Mouse (Mus musculus): ENCODE data around the gene Hmga1.

Gene Hmga1

DNA sequence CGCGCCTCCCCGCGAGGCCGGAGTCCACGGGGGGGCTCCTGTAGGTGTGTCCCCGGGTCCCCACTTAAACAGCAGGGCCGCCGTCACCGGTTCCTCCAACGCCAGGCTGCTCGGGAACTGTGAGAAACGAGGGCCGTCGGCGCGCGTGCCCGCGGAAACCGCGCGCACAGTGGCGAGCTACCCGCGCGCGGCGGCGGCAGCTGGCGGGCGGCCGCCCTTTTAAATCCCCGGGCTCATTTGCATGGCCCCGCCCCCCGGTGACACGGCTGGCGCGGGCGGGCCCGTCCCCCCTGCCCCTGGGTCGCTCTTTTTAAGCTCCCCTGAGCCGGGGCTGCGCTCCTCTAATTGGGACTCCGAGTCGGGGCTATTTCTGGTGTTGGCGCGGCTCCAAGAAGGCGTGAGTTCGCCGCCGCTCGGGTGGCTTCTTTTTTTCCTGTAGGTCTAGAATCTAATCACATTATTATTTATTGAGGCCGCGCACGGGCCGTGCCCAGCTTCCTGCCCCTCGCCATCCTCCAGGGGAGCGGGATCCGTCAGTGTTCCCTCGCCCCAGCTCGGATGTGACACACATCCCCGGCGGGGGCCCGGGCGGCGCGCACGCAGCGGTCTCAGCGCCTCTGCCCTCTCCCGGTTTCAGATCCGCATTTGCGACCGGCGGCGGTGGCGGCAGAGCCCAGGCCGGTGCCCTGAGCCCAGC is at the start of gene Hmga1:
TSS of gene Hmga1 (plus strand) at position 183 of the 697 bp plus-strand sequence.
- DNase-seq, result peak; percentile 93 to 94

- no peak for DNase-seq
Observed at GRCm38 (mm10) chr17:27506871-27507590, 49.3 kb upstream of the Hmga1 start.

GRCm38 (mm10) chr17:27507591-27507945 is 48.7 kb upstream of the Hmga1 start:
- no peak for DNase-seq

GRCm38 (mm10) chr17:27508002-27508401 is 48.3 kb upstream of the Hmga1 start:
- DNase-seq, result no peak

DNA sequence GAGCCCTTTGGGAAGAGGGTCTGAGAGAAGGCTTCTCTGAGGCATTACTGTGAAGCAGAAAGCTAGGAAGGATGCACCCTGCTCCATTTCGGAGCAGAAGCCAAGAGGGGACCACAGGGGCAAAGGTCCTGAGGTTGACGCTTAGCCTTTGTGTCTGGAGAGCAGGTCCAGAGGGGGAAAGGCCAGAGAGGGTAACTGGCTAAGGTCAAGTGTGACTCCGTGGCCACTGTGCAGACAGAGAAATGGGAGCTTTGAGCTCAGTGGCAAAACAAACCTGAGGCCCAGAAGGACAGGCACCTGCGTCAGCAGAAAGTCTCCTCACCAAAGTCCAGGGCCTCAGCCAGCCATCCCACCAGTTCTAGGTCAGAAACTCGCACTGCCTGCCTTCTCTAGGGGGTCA is 47.8 kb upstream of the Hmga1 start:
- DNase-seq, result no peak

GRCm38 (mm10) chr17:27509056-27509455 is 47.2 kb upstream of the Hmga1 start:
- DNase-seq, result no peak

GRCm38 (mm10) chr17:27510258-27511124 is 45.8 kb upstream of the Hmga1 start:
- DNase-seq, result no peak

GRCm38 (mm10) chr17:27511125-27511735 is 45.1 kb upstream of the Hmga1 start:
- no peak for DNase-seq

GRCm38 (mm10) chr17:27511865-27512618 is 44.3 kb upstream of the Hmga1 start:
- DNase-seq, result no peak

- DNase-seq, result no peak
Observed at GRCm38 (mm10) chr17:27512619-27513161, 43.6 kb upstream of the Hmga1 start.

DNA sequence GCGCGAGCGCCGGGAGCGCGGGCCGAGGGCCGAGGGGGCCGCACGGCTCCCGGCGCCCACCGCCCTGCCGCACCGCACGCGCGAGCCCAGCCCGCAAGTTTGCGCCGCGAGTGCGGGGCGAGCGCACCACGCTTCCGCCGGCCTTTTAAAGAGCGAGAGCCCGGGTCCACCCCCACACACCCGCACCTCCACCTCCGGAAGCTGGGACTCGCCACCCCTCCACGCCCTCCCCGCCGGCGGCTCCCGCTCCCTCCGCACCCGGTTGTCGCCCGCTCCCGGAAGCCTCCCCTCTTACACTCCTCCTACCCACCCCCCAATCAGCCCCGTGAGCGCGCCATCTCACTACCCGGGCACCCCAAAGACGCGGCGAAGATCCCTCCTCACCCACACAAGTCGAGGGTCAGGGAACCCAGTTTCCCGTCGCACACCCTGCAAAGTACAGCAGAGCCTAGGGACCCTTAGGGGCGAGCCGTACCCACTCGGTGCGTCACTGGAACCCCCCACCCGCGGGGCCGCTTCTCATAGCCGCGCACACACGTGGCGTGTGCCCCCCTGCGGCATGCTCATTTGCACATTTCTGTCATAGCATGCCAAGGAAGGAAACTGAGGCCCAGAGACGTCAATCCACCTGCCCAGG is 42.9 kb upstream of the Hmga1 start:
- peak; percentile 24 to 48 for DNase-seq

GRCm38 (mm10) chr17:27513916-27514762 is 42.2 kb upstream of the Hmga1 start:
- DNase-seq, result peak; percentile 26 to 46

DNA sequence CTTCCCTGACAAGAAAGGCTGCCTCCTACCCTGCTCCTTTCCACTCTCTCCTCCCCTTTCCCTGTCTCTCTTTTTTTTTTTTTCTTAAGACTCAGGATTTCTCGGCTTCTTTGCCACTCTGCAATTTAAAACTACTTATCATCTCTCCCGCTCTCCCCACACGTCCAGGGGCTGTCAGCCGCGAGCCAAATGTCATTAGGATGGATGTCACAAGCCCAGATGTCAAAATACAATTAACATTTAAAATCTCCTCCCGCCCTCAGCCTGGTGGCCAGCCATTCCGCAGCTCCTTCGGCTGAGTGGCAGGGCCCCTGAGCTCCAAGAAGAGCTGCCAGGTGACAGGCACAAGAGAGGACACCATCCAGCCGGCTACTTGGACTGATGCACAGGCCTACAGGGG is 38.0 kb upstream of the Hmga1 start:
- DNase-seq, result no peak

DNA sequence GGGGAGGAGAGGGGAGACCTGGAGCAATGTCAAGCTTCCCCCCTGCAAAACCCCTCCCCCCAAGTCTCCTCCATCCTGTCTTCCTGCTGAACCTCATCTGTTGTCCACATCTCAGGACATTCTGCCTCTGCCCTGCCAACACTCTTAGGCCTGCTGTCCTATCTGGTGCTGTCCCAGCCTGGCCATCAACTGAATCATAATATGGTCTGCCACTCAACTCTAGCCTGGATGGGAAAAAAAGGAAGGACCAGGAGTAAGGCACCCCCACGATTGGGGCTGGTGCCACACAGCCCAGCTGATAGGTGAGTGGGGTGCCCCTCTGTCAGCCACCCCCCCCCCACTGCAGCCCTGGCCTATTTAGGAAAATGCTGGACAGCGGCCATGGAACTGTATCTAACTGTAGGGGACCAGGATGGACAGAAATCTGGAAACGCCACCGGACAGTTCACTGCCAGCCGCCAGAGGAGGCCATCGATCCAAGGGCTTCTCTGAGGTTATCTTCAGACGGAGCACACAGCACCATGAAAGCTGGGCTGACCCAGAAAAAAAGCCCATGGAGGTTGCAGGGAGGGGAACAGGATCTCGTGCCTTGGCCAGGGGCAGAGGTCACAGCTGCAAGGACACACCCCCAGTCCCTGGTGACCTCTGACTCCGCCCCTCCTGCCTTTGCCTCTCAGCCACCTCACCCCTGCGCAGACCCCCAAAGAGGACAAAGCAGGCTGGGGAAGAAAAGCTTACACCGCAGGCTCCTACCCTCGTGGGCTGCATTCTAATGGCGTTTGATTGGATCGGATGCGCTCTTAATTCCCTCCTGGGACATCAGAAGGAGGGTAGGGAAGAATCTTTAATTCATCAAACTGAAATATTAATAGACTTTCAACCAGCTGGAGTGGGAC is 37.3 kb upstream of the Hmga1 start:
- DNase-seq, result no peak

- peak; percentile 49 to 52 for DNase-seq
Observed at GRCm38 (mm10) chr17:27520557-27520956, 35.7 kb upstream of the Hmga1 start.

DNA sequence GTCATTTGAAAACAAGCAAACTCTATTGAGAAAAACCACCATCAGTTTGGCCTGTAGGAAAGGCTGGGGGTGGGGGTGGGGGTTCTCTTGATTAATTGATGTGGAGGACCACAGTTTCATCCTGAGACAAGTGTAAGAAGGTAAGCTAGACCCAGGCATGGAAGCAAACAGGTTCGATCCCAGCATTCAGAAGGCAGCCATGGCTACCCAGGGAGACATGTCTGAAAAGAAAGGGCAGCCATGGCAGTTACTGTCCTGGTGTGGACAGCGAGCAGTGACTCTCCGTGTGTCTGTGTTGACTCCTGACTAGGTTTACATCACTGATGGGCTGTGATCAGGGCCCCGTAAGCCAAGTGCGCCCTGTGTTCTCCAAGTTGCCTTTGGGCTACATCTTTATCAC is 35.0 kb upstream of the Hmga1 start, which contains the start of gene Grm4:
TSS of gene Grm4 (minus strand) at position 101 of the 400 bp plus-strand sequence.
- no peak for DNase-seq

- DNase-seq, result no peak
Observed at GRCm38 (mm10) chr17:27523121-27523520, 33.2 kb upstream of the Hmga1 start.

DNA sequence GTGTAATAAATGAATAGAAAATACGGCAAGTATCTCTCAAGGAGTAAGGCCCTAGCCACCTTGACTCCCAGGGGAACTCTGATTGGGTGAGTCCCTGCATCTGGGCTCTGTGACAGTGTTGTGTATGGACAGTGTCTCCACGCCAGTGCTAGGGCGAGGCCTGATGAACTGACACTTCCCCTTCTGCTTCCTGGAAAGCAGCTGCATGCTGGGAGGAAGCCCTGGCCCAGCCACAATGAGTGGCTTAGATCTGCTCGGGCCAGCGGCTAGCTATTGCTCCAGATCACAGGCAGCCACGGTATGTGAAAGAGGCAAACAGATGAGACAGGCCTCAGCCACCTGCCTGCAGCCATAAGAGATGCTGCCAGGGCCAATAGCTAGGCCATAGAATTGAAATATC is 29.1 kb upstream of the Hmga1 start:
- no peak for DNase-seq

DNA sequence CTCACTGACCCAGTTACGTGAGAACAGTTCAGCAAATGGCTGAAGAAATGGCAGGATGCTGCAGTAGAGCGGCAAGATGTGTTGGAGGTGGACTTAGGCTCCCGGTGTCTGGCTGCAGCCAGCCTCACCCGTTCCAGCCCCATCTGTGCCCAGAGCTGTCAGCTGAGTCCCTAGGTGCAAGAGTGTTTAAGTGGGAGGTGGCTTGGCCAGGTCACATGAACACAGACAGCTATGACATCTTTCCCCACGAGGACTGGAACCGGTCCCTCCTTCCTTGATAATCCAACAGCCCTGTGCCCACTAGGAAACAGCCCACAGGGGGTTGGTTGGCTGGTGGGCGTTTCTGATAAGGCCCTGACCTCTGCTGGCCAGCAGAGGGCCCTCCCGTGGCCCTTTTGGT is 28.3 kb upstream of the Hmga1 start:
- DNase-seq, result no peak
